Mouse (Mus musculus) heart, postnatal 36 days (tissue): ENCODE data around the gene Spag5. TPM values are rescaled to one million over a fixed set of nuclear protein-coding genes. Genes with fewer than 3 reads are reported as not detected.
"Not testable (repeated sequence)": the region's sequence is repeated elsewhere in the genome, so short reads cannot be mapped to it uniquely, and the experiment has no call there.

Experiments used
- DNase-seq, 2 experiments: peaks; one replicate each; pipeline ENCODE4 v3.0.0; 2021 to 2022
- intact Hi-C: fragments of 180-260 bp; cut with DNase I; formaldehyde crosslinking; loops from one replicate; pipeline ENCODE4 v1.15.1; 2025
- total RNA-seq, 2 experiments: library from RNA; stranded (reverse); gene quantifications; 2 replicates each; pipeline ENCODE4 v1.2.3; 2021

Spag5 gene
- under 1 TPM; 0.54 to 0.58 TPM for total RNA-seq

DNA sequence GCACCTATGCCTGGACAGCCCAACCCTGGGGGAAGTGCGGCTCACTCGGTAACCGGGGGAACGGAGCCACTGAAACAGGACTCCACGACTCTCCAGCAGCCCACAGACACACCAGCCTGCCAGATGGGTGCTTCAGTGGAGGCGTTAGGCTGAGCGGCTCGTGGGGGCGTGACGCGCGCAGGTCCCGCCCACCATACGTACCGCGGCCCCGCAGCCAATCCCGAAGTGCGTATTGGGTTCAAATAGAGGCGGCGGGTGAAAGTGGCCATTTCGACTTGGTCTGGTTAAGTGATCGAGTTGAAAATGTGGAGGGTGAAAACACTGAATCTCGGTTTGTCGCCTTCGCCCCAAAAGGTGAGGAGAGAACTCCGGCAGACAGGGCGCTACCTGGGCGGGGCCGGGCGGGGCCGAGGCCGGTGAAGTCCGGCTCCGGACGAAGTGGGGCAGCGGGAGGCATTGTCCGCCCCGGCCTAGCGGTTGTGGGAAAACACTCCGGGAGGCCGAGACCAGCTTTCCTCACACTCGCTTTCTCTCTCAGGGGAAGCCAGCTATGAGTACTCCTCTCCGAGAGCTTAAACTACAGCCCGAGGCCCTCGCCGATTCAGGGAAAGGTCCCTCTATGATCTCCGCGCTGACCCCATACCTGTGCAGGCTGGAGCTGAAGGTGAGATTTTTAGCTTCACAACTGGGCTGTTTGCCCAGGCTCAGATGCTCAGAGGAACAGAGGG, at the start of gene Spag5:
Gene Spag5, plus strand, starts transcription at position 173 of the 728 bp plus-strand sequence.
- intact Hi-C loops: no loop called here
- DNase-seq: peak; percentile 88 to 89

DNA sequence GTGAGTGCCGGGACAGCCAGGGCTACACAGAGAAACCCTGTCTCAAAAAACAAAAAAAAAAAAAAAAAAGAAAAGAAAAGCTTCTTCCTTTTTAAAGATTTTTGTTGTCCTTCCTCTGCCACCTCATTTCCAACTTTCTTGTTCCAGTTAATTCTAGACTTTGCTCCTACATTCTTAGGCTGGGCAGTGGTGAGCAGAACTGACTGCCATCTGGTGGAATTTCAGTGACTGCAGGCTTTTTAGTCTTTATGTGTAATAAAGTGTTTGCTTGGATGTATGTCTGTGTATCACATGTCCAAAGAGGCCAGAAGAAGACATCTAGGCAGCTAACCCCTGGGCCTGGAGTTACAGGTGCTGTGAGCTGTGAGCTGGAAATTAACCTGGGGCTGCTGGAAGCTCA, 44.7 kb upstream of the Spag5 start:
- intact Hi-C loops: no loop called here
- no peak for DNase-seq

DNA sequence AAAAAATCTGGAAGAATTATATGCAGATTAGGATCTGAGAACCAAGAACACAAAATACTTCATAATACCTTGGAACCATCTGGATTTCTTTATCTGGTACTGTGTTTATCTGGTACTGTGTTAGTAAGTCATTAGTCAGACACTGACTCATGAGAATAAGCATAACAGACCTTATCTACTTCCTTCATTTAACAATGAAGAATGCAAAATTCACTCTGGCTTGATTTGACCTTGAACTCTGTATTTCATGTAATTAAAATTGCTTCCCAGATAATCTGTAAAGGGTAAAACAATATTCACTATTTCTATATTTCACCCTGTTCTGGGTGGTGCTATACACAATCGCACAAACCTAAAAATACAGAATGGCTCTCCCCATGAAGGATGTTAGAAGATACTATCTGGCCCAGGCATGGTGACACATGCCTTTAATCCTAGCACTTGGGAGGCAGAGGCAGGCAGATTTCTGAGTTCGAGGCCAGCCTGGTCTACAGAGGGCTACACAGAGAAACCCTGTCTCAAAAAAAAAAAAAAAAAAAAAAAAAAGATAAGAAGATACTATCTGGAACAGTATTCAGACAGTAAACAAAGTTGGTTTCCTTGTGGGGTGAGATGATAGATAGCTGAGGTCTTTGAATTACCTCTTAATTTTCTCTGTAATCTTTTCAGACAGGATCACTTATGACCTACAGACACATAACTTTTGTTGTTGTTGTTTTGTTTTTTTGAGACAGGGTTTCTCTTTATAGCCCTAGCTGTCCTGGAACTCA, 40.7 kb upstream of the Spag5 start:
- intact Hi-C loops: loop anchor here (2.0 to 5.0 kb wide), 3 partner anchors 14 to 87 kb away; partner anchors contain the start of gene Pigs
- no peak for DNase-seq

DNA sequence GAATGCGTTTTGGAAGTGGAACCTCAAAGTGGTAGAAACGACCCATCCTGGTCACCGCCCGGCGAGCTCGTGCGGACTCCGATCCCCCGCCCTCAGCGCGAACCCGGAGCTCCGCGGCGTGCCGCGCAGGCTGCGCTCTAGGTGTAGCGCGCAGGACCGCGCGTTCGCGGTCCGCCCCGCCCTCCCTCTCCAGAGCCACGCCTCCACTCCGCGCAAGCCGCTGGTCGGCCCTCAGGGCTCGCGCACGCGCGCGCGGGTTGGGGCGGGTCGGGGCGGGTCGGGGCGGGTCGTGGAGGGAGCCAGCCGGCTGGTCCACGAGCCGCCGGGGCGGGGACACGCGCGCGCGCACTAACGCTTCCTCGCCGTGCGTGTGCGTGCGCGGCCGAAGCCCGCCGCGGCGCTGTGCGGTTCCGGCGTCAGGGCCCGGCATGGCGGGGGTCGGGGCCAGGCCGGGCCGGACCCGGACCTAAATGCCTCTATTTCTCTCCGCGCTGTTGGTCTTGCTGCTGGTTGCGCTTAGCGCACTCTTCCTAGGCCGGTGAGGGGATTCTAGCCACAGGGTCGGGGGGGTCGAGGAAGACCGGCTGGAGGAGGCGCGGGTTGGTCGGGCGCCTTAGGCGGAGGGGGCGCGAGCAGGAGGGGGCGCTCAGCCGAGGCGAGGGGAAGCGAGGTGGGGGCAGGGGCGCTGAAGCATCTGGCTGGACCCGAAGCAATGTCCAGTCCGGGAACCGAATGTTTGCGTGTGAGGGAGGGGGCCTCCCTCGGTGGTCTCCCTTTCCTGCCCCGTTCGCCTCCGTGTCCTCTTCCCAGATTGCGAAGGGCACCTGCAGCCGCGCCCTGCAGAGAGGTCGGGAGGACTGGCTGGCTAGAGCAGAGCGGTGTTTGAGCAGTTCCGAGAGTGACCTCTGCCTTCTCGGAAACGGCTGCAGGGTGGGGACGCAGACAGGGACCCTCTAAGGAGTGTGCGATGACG, 39.7 kb upstream of the Spag5 start, which contains the start of gene 2610507B11Rik:
Gene 2610507B11Rik, plus strand, starts transcription at position 373 of the 973 bp plus-strand sequence.
- DNase-seq: peak; percentile 92
- intact Hi-C loops: loop anchor here (2.0 to 5.0 kb wide), 3 partner anchors 15 to 86 kb away; partner anchors contain the start of gene Pigs

DNA sequence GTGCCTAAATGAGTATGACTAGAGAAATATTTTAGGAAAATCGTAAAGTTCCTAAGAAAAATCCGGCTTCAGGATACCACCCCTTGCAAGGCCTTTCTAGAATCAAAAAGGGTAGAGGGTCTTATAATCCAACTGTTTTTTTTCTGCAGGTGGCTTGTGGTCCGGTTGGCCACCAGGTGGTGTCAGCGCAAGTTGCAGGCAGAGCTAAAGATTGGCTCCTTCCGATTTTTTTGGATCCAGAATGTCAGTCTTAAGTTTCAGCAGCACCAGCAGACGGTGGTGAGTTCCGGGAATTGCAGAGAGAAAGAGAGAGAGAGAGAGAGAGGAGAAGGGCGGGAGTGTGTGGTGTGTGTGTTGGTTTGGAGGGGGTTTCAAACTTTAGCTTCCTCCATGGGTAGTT, 38.8 kb upstream of the Spag5 start:
- intact Hi-C loops: loop anchor here (5.0 kb wide), 2 partner anchors 65 to 85 kb away; partner anchors contain the start of gene Pigs
- peak; percentile 48 to 49 for DNase-seq

DNA sequence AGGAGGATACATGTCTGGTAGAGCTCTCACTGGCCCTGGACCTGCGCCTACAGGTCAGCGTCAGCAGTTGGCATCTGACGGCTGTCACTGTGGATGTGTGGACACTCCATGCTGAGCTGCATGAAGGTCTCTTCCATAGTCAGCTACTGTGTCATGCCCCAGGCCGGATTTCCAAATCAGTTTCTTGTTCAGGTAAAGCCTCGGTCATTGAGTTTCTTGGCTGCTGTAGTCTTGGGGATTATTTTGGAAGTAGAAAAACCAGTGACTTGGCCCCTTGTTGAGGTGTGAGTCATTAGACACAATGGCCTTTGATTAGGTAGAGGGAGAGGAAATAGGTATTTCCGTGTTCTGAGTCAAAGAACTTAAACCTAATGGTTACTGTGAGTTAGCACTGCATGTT, 35.8 kb upstream of the Spag5 start:
- DNase-seq: no peak
- intact Hi-C loops: no loop called here

DNA sequence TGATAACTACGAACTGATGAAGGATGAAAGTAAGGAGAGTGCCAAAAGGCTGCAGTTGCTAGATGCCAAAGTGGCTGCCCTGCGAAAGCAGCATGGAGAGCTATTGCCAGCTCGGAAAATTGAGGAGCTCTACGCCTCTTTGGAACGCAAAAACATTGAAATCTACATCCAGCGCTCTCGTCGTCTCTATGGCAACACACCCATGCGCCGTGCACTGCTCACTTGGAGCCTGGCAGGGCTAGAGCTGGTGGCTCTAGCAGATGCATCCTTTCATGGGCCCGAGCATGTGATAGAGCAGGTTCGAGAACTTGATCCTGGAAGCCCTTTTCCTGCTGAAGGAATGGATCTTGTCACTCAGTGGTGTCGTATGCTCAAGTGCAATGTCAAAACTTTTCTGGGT, 29.3 kb upstream of the Spag5 start:
- intact Hi-C loops: no loop called here
- DNase-seq: no peak

DNA sequence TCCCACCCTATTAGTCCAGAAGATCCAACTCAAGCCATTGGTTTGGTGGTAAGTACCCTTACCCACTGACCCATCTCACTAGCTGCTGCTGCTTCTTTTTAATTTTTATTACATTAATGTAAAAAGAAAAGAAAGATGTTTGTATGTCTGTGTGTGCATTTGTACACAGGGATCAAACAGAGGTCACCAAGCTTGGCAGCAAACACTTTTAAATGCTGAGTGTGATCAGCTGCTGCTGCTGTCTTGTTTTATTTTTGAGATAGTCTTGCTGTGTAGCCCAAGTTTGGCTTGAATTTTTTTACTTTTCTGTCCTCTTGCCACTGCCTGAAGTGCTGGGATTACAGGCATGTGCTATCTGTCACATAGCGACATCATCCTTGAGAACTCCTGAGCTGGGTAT, 25.7 kb upstream of the Spag5 start:
- intact Hi-C loops: no loop called here
- no peak for DNase-seq

DNA sequence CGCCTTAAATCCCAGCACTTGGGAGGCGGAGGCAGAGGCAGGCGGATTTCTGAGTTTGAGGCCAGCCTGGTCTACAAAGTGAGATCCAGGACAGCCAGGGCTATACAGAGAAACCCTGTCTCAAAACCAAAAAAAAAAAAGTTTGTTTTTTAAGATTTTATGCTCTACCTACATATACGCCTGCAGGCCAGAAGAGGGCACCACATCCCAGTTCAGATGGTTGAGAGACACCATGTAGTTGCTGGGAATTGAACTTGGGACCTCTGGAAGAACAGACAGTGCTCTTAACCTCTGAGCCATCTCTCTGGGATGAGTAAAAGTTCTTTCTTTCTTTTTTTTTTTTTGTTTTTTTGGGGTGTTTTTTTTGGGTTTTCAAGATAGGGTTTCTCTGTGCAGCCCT, 25.2 kb upstream of the Spag5 start:
- DNase-seq, intact Hi-C loops: not testable (repeated sequence)

DNA sequence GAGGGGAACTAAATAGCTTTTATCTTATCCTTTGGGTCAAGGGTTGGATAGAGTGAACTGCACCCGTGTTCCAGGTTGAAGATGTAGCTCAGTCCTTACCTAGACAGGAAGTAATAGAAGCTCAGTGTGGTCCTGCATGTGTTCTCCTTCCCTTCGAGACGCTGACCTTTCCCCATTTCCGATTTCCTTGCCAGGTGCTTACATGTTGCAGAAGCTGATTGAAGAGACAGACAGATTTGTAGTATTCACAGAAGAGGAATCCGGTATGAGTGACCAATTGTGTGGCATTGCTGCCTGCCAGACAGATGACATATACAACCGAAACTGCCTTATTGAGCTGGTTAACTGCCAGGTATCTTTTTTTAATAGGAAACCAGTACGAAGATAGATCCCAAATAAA, 22.5 kb upstream of the Spag5 start:
- intact Hi-C loops: no loop called here
- no peak for DNase-seq

DNA sequence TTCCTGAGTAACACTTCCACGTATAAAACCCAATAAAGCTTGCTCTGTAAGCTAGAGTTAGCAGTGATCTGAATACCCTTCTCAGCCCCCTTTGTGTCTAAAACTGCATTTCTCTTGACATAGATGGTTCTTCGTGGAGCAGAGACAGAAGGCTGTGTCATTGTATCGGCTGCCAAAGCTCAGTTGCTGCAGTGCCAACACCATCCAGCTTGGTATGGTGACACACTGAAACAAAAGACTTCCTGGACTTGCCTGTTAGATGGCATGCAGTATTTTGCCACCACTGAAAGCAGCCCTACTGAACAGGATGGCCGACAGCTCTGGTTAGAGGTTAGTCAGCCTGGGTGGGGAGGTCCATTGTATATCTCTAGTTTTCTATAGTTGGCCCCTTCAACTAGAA, 21.7 kb upstream of the Spag5 start:
- intact Hi-C loops: no loop called here
- DNase-seq: no peak

DNA sequence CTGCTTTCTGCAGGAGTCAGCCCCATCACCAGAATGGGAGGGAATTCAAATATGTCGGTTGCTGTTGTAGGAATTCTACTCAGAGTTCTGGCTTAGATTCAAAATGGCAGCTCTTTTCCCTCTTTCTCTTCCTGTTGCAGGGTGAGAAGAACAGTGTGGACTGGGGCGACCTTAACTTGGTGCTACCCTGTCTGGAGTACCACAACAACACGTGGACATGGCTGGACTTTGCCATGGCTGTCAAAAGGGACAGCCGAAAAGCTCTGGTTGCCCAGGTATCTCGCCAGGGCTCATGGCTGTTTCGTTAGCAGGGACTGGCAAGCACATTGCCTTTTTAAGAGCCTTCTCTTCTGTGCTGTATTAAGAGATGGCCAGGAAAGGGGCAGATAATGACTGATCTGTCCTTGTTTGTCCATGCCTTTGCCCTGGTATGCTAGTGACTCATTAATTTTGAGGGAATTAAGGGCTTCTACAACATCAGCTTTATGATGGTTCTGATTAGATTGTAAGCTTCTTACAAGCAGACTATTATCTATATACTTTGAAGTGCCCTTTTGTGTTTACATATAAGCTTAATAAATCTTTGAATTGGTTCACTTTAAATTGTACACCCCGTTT, 12.1 kb upstream of the Spag5 start:
- DNase-seq: no peak
- intact Hi-C loops: no loop called here

DNA sequence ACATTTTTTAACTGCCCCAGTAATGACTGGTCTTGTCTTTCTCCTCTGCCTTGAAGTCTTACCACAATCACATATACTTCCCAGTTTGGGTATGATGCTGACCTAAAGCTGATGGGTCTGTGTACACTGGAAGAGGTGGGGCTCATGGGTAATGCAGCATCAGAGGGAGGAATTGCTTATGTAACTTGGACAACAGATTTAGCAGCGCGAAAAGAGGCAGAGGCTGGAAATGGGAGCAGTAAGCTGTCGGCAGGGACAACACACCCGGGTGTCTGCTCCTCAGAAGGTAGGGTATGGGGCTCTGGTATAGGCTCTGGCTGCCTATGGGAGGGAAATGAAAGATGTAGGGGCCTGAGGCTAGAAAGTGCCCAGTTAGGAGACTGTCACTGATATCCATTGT, 10.7 kb upstream of the Spag5 start, which contains the start of gene BC030499:
Gene BC030499, plus strand, starts transcription at position 188 of the 400 bp plus-strand sequence.
- no peak for DNase-seq
- intact Hi-C loops: no loop called here

DNA sequence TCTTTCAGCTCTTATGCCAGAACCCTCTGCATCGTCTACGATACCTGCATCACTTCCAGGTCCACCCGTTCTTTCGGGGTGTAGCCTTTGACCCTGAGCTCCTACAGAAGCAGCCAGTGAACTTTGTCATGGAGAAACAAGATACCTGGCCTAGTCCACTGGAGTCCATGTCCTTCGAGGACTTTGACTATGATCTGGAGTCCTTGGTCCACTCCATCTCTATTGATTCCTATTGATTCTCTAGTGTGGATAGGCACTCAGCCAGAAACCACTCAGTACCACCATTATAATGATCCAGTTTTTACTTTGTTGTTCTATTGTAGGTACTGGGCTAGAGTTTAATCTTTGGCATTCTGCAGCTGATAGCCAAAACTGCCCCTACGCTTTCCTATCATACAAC, 6.7 kb upstream of the Spag5 start:
- no peak for DNase-seq
- intact Hi-C loops: no loop called here

DNA sequence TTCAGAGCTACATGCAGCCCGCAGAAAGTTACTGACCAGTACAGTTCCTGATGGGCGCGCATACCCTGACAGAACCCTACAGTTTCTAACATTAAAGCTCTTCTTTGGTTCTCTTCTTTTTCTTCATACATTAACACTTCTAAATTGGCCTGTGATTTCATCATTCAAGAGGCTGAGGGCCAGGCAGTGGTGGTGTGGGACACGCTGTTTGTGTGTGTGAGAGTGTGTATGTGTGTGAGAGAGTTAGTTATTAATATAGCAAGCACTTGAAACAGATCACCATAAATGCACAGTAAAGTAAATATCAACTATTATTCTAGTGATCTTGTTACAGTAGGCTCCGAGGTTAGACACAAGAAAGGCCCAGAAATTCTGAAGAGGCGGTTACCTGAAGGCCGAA, 412 bp upstream of the Spag5 start:
- DNase-seq: no peak
- intact Hi-C loops: no loop called here

DNA sequence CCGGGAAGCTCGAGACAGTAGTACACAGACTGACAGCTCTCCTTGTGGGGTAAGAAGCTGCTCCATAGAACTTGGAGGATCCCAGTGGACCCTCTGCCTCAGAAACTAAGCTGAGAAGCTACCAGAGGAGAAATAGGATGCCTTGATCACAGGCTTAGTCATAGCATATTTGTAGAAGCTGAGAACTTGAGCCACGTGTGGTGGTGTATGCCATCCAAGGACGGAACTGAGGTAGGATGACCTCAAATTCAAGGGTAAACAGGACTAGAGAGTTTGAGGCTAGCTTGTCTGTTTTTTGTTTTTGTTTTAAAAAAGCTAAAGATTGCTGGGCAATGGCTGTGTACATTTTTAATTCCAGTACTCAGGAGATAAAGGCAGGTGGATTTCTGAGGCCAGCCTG, 3.9 kb downstream of the Spag5 start:
- intact Hi-C loops: no loop called here

DNA sequence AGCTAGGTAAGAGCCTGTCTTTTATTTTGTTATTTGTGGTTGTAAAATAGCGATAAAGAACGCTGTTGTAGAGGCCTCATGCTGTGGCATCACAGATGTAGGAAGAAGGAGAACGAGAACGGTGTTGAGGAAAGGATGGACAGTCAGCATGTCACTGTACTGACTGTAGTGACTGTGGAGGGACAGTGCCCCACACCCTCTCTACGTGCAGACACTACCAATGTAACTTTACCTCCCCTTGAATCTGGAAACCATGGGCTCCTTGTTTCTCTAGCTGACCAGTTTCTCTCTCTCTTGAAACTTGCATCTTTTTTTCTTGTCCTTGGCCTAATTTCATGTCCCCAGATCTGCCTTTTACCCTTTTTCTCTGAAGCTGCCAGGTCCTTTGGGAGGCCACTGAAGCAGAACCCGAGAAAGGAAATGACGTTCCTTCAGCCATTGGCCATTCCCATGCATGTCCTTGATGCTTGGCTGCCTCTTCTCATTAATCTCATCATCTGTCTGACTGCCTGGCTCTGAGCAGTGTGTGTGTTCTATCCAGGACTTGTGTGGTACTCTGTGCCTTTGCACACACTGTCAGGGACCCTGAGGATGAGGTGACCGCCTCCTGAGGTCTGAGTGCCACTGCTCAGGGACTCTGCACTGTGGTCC, 9.7 kb downstream of the Spag5 start:
- intact Hi-C loops: no loop called here
- no peak for DNase-seq

More for the DNA sequence above, 3.9 kb downstream of the Spag5 start:
- DNase-seq: no peak

DNA sequence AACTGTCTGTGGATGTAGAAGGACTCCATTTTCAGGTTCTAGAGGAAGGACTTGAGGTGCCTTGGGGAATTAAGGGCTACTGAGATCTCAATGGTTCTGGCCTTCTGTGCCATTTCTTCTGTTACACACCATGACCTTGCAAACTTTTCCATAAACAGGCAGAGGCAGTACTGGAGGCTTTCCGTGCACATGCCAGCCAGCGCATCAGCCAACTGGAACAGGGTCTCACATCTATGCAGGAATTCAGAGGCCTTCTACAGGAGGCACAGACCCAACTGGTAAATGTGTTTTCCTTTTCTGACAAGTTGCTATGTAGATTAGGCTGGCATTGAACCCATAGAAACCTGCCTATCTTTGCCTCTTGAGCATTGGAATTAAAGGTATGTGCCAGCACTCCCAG, 12.3 kb downstream of the Spag5 start:
- intact Hi-C loops: no loop called here

DNA sequence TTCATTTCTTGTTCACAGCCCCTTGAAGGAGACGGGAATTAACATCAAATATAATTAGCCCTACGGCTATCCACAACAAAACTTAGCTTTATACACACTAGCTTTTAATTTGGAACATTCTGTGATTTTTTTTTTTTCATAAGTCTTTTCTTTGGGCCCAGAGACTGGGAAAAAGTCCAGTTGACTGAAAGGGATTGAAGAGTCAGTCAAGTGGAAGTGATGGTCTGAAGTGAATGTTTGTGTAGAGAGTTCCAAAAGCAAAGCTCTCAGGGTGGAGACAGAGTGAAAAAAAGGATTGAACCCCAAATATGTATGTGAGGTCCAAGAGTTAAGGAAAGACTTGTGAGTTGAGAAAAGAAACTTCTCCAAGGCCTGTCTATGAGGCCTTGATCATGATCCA, 17.1 kb downstream of the Spag5 start:
- intact Hi-C loops: no loop called here
- no peak for DNase-seq

More for the DNA sequence above, 12.3 kb downstream of the Spag5 start:
- DNase-seq: no peak
